Mouse (Mus musculus): ENCODE measurements around the gene Hunk. TPM values are rescaled to one million over a fixed set of nuclear protein-coding genes. Genes with fewer than 3 reads are reported as not detected.

Hunk gene
- total and polyA plus RNA-seq, 2 experiments, result 0.50 to 0.74 TPM

DNA sequence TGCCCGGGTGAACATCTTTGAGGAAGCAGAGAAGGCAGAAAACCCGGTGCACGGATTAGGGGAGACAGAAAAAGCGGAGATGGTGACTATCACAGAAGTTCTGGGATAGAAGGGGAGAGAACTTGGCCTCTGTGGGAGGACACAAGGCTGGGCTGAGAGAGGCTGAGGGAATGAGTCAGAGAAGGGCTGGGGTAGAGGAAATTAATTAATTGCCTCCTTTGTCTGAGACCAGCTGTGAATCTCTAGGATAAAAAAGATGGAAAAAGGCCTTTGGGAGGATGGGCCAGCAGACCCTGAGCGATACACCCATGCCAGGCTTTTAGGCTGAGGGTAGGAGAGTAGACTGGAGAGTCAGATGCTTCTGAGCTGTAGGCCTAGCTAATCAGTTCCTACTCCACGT, 97.5 kb downstream of the Hunk start:
- no peaks in the 10 kb centered on the region for H3K4me1 ChIP-seq (ENCODE audit: control insufficient read depth, insufficient read depth, low read length)
- TF ChIP-seq CTCF (IDR thresholded peaks at IDR 0.05; ENCODE audit: low read depth, low read length) (no peak), POLR2A (IDR thresholded peaks at IDR 0.05; ENCODE audit: extremely low read depth, insufficient read depth, low read length) (no peak)
- 95% methylated on average over 6 of the region's 6 CpGs for WGBS
- H3K27ac ChIP-seq (replicated peaks; ENCODE audit: insufficient read depth, low read depth, low read length), result no peak overlapping the region
- peaks cover 2% of the 10 kb centered on the region; the same call in 1 of the 2 replicates for H3K36me3 ChIP-seq (ENCODE audit: control insufficient read depth, insufficient read depth, low read length)
- H3K79me2 ChIP-seq (ENCODE audit: control insufficient read depth, insufficient read depth, low read length), result no peaks in the 10 kb centered on the region
- DNase-seq (ENCODE audit: extremely low read depth, low read depth, low spot score), result no peak
- H3K9ac ChIP-seq (ENCODE audit: low read depth, low read length), result no peak overlapping the region
- no peak overlapping the region for H3K4me3 ChIP-seq (ENCODE audit: insufficient read depth, low read depth, low read length)
- no peaks in the 10 kb centered on the region for H3K27me3 ChIP-seq (ENCODE audit: control insufficient read depth, insufficient read depth, low read length)

DNA sequence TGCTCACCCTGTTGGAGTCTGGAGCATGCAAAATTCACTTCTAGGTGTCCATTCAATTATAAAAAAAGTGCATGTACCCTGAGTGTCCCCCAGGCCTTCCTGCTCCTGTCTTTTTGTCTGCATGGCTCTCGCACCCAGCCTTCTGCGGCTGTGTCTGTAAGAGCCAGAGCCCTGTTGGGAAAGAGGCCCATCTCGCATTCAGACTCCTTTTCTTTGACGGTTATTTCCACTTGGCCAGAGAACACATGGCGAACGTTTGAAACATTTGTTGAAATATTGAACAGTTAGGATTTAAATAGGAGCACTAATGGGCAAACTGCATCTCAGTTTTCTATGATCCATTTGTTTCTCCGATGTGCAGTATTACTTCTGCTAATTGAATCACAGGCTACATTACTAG, 99.3 kb downstream of the Hunk start:
- Histone ChIP-seq H3K27me3 (ENCODE audit: control insufficient read depth, insufficient read depth, low read length) (no peaks in the 10 kb centered on the region), H3K9ac (ENCODE audit: low read depth, low read length) (no peak overlapping the region), H3K4me3 (ENCODE audit: insufficient read depth, low read depth, low read length) (no peak overlapping the region), H3K79me2 (ENCODE audit: control insufficient read depth, insufficient read depth, low read length) (no peaks in the 10 kb centered on the region), H3K36me3 (ENCODE audit: control insufficient read depth, insufficient read depth, low read length) (peaks cover 2% of the 10 kb centered on the region; the same call in 1 of the 2 replicates), H3K4me1 (ENCODE audit: control insufficient read depth, insufficient read depth, low read length) (no peaks in the 10 kb centered on the region), H3K27ac (replicated peaks; ENCODE audit: insufficient read depth, low read depth, low read length) (no peak overlapping the region)
- WGBS, result 94% methylated on average over 7 of the region's 7 CpGs
- no peak for DNase-seq (ENCODE audit: extremely low read depth, low read depth, low spot score)
- no peak for TF ChIP-seq POLR2A (IDR thresholded peaks at IDR 0.05; ENCODE audit: extremely low read depth, insufficient read depth, low read length)
- TF ChIP-seq CTCF (IDR thresholded peaks at IDR 0.05; ENCODE audit: low read depth, low read length), result no peak

DNA sequence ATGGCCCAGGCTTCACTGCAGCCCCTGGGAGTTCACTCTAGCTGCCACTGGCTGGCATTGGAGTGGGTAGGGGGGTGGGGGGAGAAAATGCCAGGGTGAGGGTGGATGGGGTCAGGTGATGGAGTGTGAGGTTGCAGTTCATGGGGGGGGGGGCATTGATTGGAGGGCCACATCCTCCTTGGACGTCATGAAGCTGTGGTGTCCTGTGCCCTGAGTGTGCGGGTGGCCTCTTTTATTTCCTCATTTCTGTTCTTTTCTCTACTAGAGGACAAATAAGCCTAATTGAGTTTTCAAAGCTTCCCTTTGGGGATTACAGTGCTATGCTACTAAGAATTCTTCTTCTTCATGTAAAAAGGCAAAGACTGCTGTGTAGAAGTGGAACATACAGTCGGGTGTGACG, 99.8 kb downstream of the Hunk start:
- no peaks in the 10 kb centered on the region for H3K4me1 ChIP-seq (ENCODE audit: control insufficient read depth, insufficient read depth, low read length)
- no peak for DNase-seq (ENCODE audit: extremely low read depth, low read depth, low spot score)
- H3K9ac ChIP-seq (ENCODE audit: low read depth, low read length), result no peak overlapping the region
- H3K79me2 ChIP-seq (ENCODE audit: control insufficient read depth, insufficient read depth, low read length), result no peaks in the 10 kb centered on the region
- peaks cover 2% of the 10 kb centered on the region; the same call in 1 of the 2 replicates for H3K36me3 ChIP-seq (ENCODE audit: control insufficient read depth, insufficient read depth, low read length)
- no peak for TF ChIP-seq POLR2A (IDR thresholded peaks at IDR 0.05; ENCODE audit: extremely low read depth, insufficient read depth, low read length)
- TF ChIP-seq CTCF (IDR thresholded peaks at IDR 0.05; ENCODE audit: low read depth, low read length), result no peak
- H3K4me3 ChIP-seq (ENCODE audit: insufficient read depth, low read depth, low read length), result no peak overlapping the region
- H3K27me3 ChIP-seq (ENCODE audit: control insufficient read depth, insufficient read depth, low read length), result no peaks in the 10 kb centered on the region
- 90% methylated on average over 4 of the region's 4 CpGs for WGBS
- H3K27ac ChIP-seq (replicated peaks; ENCODE audit: insufficient read depth, low read depth, low read length), result no peak overlapping the region

DNA sequence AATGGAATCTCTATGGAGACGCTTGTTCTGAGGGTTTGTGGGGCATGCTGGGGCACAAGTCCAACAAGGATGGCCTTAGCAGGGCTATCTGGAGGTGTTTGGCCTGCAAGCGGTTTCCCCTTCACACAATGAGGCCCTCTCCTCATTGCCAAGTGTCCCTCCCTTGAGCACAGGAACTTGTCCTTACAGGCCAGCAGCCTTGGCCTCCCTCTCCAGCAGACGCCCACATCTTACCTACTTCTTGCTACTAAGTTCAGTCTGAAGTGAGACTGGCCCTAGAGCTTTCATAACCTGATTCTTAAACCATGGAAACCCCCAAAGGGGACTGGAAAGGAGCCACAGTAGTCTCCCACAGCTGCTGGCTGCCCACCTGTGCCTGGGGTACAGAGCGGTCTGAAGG, 104.3 kb downstream of the Hunk start:
- DNase-seq (ENCODE audit: extremely low read depth, low read depth, low spot score), result no peak
- no peaks in the 10 kb centered on the region for H3K27me3 ChIP-seq (ENCODE audit: control insufficient read depth, insufficient read depth, low read length)
- H3K4me1 ChIP-seq (ENCODE audit: control insufficient read depth, insufficient read depth, low read length), result no peaks in the 10 kb centered on the region
- H3K79me2 ChIP-seq (ENCODE audit: control insufficient read depth, insufficient read depth, low read length), result no peaks in the 10 kb centered on the region
- no peaks in the 10 kb centered on the region for H3K36me3 ChIP-seq (ENCODE audit: control insufficient read depth, insufficient read depth, low read length)
- TF ChIP-seq CTCF (IDR thresholded peaks at IDR 0.05; ENCODE audit: low read depth, low read length), result no peak
- TF ChIP-seq POLR2A (IDR thresholded peaks at IDR 0.05; ENCODE audit: extremely low read depth, insufficient read depth, low read length), result no peak
- no peak overlapping the region for H3K9ac ChIP-seq (ENCODE audit: low read depth, low read length)
- 94% methylated on average over 4 of the region's 4 CpGs for WGBS
- H3K4me3 ChIP-seq (ENCODE audit: insufficient read depth, low read depth, low read length), result no peak overlapping the region
- no peak overlapping the region for H3K27ac ChIP-seq (replicated peaks; ENCODE audit: insufficient read depth, low read depth, low read length)

DNA sequence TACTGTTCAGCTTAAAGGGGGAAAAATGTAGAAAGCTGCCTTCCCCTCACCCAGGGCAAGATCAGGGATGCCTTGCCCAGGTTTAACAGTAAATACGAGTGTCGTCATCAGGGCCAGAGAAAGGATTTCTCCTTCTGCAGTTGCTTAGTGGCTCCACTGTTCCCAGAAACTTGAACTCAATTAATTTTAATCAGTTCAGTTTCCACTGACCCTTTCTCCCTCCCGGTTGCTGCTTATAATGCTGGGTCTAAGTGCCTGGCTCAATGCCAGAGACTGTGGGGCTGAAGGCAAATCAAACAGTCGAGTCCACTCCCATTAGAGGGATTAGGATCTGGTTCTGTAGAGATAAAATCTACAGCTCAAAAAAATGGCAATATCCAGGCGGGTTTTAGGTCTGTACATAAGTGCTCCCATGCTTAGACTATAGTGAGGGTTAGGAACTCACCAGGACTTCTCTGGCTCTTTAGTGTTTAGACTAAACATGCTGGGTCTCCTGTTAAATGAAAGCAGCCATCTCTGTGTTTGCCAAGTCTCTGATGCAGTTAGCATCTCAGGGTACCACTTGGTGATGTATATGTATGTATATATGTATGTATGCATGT, 106.2 kb downstream of the Hunk start:
- WGBS, result 66% methylated on average over 5 of the region's 5 CpGs
- Histone ChIP-seq H3K36me3 (ENCODE audit: control insufficient read depth, insufficient read depth, low read length) (no peaks in the 10 kb centered on the region), H3K27me3 (ENCODE audit: control insufficient read depth, insufficient read depth, low read length) (no peaks in the 10 kb centered on the region), H3K27ac (replicated peaks; ENCODE audit: insufficient read depth, low read depth, low read length) (no peak overlapping the region), H3K9ac (ENCODE audit: low read depth, low read length) (no peak overlapping the region), H3K4me1 (ENCODE audit: control insufficient read depth, insufficient read depth, low read length) (no peaks in the 10 kb centered on the region), H3K79me2 (ENCODE audit: control insufficient read depth, insufficient read depth, low read length) (no peaks in the 10 kb centered on the region), H3K4me3 (ENCODE audit: insufficient read depth, low read depth, low read length) (no peak overlapping the region)
- peak; percentile 2 for DNase-seq (ENCODE audit: extremely low read depth, low read depth, low spot score)
- TF ChIP-seq CTCF (IDR thresholded peaks at IDR 0.05; ENCODE audit: low read depth, low read length) (no peak), POLR2A (IDR thresholded peaks at IDR 0.05; ENCODE audit: extremely low read depth, insufficient read depth, low read length) (no peak)

DNA sequence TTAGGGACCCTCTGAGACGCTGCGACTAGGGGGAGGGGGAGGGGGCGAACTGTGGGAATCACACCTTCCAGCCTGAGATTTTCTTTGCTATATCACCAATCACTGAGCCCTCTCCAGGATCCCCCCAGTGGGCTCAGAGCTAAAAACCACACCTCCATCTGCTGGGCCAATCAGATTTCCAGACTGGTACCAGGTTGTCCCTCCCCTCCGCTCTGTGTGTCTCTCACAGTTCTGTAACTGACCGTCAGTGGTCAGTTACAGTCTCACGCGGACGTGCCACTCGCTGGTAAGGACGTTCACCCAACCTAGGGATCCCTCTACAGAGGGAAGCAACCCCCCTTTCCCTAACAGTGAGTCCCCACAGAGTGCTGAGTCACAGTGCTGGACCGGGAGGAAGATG, 111.1 kb downstream of the Hunk start:
- H3K79me2 ChIP-seq (ENCODE audit: control insufficient read depth, insufficient read depth, low read length), result no peaks in the 10 kb centered on the region
- WGBS, result 76% methylated on average over 11 of the region's 11 CpGs
- no peak overlapping the region for H3K27ac ChIP-seq (replicated peaks; ENCODE audit: insufficient read depth, low read depth, low read length)
- no peaks in the 10 kb centered on the region for H3K36me3 ChIP-seq (ENCODE audit: control insufficient read depth, insufficient read depth, low read length)
- no peak for DNase-seq (ENCODE audit: extremely low read depth, low read depth, low spot score)
- TF ChIP-seq CTCF (IDR thresholded peaks at IDR 0.05; ENCODE audit: low read depth, low read length) (no peak), POLR2A (IDR thresholded peaks at IDR 0.05; ENCODE audit: extremely low read depth, insufficient read depth, low read length) (no peak)
- H3K4me1 ChIP-seq (ENCODE audit: control insufficient read depth, insufficient read depth, low read length), result no peaks in the 10 kb centered on the region
- H3K27me3 ChIP-seq (ENCODE audit: control insufficient read depth, insufficient read depth, low read length), result no peaks in the 10 kb centered on the region
- H3K4me3 ChIP-seq (ENCODE audit: insufficient read depth, low read depth, low read length), result no peak overlapping the region
- no peak overlapping the region for H3K9ac ChIP-seq (ENCODE audit: low read depth, low read length)

Data from liver, adult 2 months (tissue).